Mouse (Mus musculus) cerebral cortex, adult 2 months (tissue): ENCODE measurements around the gene Vmn1r115.

Source experiments
- WGBS: fragments of 180-500 bp; shearing (Covaris S2); methylation state at CpG from one replicate; pipeline ENCODE4 v1.1.7; 2018; 5-methylcytosine and 5-hydroxymethylcytosine counted together

Gene Vmn1r115

GRCm38 (mm10) chr7:20844885-20845284, at the start of gene Vmn1r115:
Gene Vmn1r115 (minus strand): TSS chr7:20844985.
- WGBS: 92% methylated on average over 1 of the region's 3 CpGs

- no CpG with 5 or more reads among the region's 2 CpGs for WGBS
Observed at GRCm38 (mm10) chr7:20884021-20884420, 39.2 kb upstream of the Vmn1r115 start, which contains the start of gene Vmn1r117. Gene Vmn1r117 (minus strand): TSS chr7:20884121.

GRCm38 (mm10) chr7:20871956-20872355, 27.2 kb upstream of the Vmn1r115 start, which contains the start of gene Vmn1r116:
Gene Vmn1r116 (plus strand): TSS chr7:20872256.
- 60% methylated on average over 3 of the region's 3 CpGs for WGBS

- WGBS: no CpG with 5 or more reads among the region's 5 CpGs
Observed at GRCm38 (mm10) chr7:20812086-20812485, 32.7 kb downstream of the Vmn1r115 start, which contains the start of gene Vmn1r114. Gene Vmn1r114 (minus strand): TSS chr7:20812186.
